Mouse (Mus musculus) lung, postnatal 0 days (tissue): ENCODE measurements at regions not wholly inside any gene's neighbourhood (a gene's known extent, or its start where the extent isn't known, plus 50 kb on each side); places are given as distances from the start of the nearest gene placed in this dataset.

Experiments
- ATAC-seq: fragments of 200-750 bp; cut with Nextera tagmentation; 2 replicates; pipeline ENCODE4 v1.8.0; 2017; ENCODE audit warnings: moderate library complexity
- DNase-seq: peaks from one replicate; pipeline ENCODE4 v3.0.0-alpha.2; 2016; ENCODE audit warnings: low spot score
- H3K27ac ChIP-seq: fragments of 300-500 bp; sonication (generic); 2 replicates; pipeline ENCODE4 v1.5.1; 2014; ENCODE audit warnings: antibody characterized with exemption, mild to moderate bottlenecking, low read length, mixed read lengths
- H3K27me3 ChIP-seq: fragments of 300-500 bp; sonication (generic); replicated peaks from 2 replicates; pipeline ENCODE4 v1.6.1; 2014; ENCODE audit warnings: low read length, mixed read lengths; ENCODE audit not compliant: insufficient read depth
- H3K36me3 ChIP-seq: fragments of 300-500 bp; sonication (generic); 2 replicates; pipeline ENCODE4 v1.6.1; 2014; ENCODE audit warnings: low read length, mixed read lengths; ENCODE audit not compliant: insufficient read depth
- H3K4me1 ChIP-seq: fragments of 300-500 bp; sonication (generic); 2 replicates; pipeline ENCODE4 v1.6.1; 2014; ENCODE audit warnings: antibody characterized with exemption, low read depth, low read length, mixed read lengths; ENCODE audit not compliant: insufficient read depth
- H3K4me2 ChIP-seq: fragments of 300-500 bp; sonication (generic); replicated peaks from 2 replicates; pipeline ENCODE4 v1.6.1; 2014; ENCODE audit warnings: low read depth, mild to moderate bottlenecking, low read length, moderate library complexity, mixed read lengths
- H3K4me3 ChIP-seq: fragments of 300-500 bp; sonication (generic); 2 replicates; pipeline ENCODE4 v1.5.1; 2014; ENCODE audit warnings: low read depth, low read length
- H3K9ac ChIP-seq: fragments of 300-500 bp; sonication (generic); replicated peaks from 2 replicates; pipeline ENCODE4 v1.6.1; 2014; ENCODE audit warnings: low read depth, mild to moderate bottlenecking
- H3K9me3 ChIP-seq: fragments of 300-500 bp; sonication (generic); 2 replicates; pipeline ENCODE4 v1.6.1; 2016; ENCODE audit warnings: low read length, mixed read lengths
- CTCF ChIP-seq: IDR thresholded peaks from 2 replicates; pipeline ENCODE4 v1.5.1; 2016; ENCODE audit warnings: antibody characterized with exemption, mild to moderate bottlenecking
- EP300 ChIP-seq: IDR thresholded peaks from 2 replicates; pipeline ENCODE4 v1.6.1; 2016; ENCODE audit warnings: antibody characterized with exemption, mild to moderate bottlenecking, control low read depth
- WGBS: fragments of 180-500 bp; shearing (Covaris S2); extraction: QIAGEN DNeasy Blood & Tissue Kit; methylation state at CpG from one replicate; pipeline ENCODE4 v1.1.7; 2014; 5-methylcytosine and 5-hydroxymethylcytosine counted together

- DNase-seq = no peak
- ATAC-seq = no peak
- WGBS = 51% methylated on average over 7 of the region's 7 CpGs
- Histone ChIP-seq H3K9ac (no peak overlapping the region), H3K4me1 (no peaks in the 10 kb centered on the region; the same call in 1 of the 2 replicates), H3K27me3 (no peaks in the 10 kb centered on the region), H3K4me3 (no peak overlapping the region), H3K27ac (no peak overlapping the region), H3K9me3 (no peaks in the 10 kb centered on the region), H3K4me2 (no peak overlapping the region), H3K36me3 (no peaks in the 10 kb centered on the region)
- no peak for TF ChIP-seq CTCF
- TF ChIP-seq EP300 = no peak
These were observed 303.8 kb upstream of the Zmiz1 start for GRCm38 (mm10) chr14:25155008-25155783.

GRCm38 (mm10) chr14:25156171-25156570 is 302.8 kb upstream of the Zmiz1 start:
- H3K27me3 ChIP-seq = no peaks in the 10 kb centered on the region
- no peaks in the 10 kb centered on the region; the same call in 1 of the 2 replicates for H3K4me1 ChIP-seq
- no peak overlapping the region for H3K9ac ChIP-seq
- no peak overlapping the region for H3K4me2 ChIP-seq
- peak; percentile 34 for DNase-seq
- 30% methylated on average over 9 of the region's 9 CpGs for WGBS
- H3K4me3 ChIP-seq = no peak overlapping the region
- no peak overlapping the region for H3K27ac ChIP-seq
- no peaks in the 10 kb centered on the region for H3K36me3 ChIP-seq
- peak; percentile 44 for ATAC-seq
- no peak for TF ChIP-seq CTCF
- TF ChIP-seq EP300 = no peak
- no peaks in the 10 kb centered on the region for H3K9me3 ChIP-seq

- H3K27me3 ChIP-seq = no peaks in the 10 kb centered on the region
These were observed 297.2 kb upstream of the Zmiz1 start for GRCm38 (mm10) chr14:25161684-25162321.

GRCm38 (mm10) chr14:25166217-25166616 is 292.8 kb upstream of the Zmiz1 start:
- Histone ChIP-seq H3K9me3 (no peaks in the 10 kb centered on the region), H3K4me1 (no peaks in the 10 kb centered on the region), H3K27me3 (no peaks in the 10 kb centered on the region), H3K36me3 (no peaks in the 10 kb centered on the region), H3K4me2 (no peak overlapping the region), H3K9ac (no peak overlapping the region), H3K27ac (no peak overlapping the region), H3K4me3 (no peak overlapping the region)
- WGBS = 52% methylated on average over 1 of the region's 1 CpGs
- DNase-seq = no peak
- no peak for ATAC-seq
- TF ChIP-seq CTCF (no peak), EP300 (no peak)

More at GRCm38 (mm10) chr14:25161684-25162321, 297.2 kb upstream of the Zmiz1 start:
- TF ChIP-seq CTCF (no peak), EP300 (no peak)
- 75% methylated on average over 8 of the region's 8 CpGs for WGBS
- Histone ChIP-seq H3K36me3 (no peaks in the 10 kb centered on the region), H3K4me3 (no peak overlapping the region), H3K4me1 (no peaks in the 10 kb centered on the region), H3K9ac (no peak overlapping the region), H3K27ac (no peak overlapping the region), H3K4me2 (no peak overlapping the region), H3K9me3 (no peaks in the 10 kb centered on the region)
- ATAC-seq (no peak), DNase-seq (no peak)

GRCm38 (mm10) chr14:25167604-25168003 is 291.4 kb upstream of the Zmiz1 start:
- DNase-seq (peak; percentile 22), ATAC-seq (peak; percentile 35; the same call in 1 of the 2 replicates)
- H3K9me3 ChIP-seq = no peaks in the 10 kb centered on the region
- no peak overlapping the region for H3K4me2 ChIP-seq
- H3K9ac ChIP-seq = no peak overlapping the region
- H3K27ac ChIP-seq = no peak overlapping the region
- H3K27me3 ChIP-seq = no peaks in the 10 kb centered on the region
- no peaks in the 10 kb centered on the region for H3K36me3 ChIP-seq
- H3K4me3 ChIP-seq = no peak overlapping the region
- 39% methylated on average over 4 of the region's 4 CpGs for WGBS
- no peaks in the 10 kb centered on the region for H3K4me1 ChIP-seq
- no peak for TF ChIP-seq EP300
- TF ChIP-seq CTCF = no peak

- no peaks in the 10 kb centered on the region for H3K9me3 ChIP-seq
- no peaks in the 10 kb centered on the region for H3K27me3 ChIP-seq
- 49% methylated on average over 5 of the region's 5 CpGs for WGBS
- no peak overlapping the region for H3K27ac ChIP-seq
- H3K4me1 ChIP-seq = no peaks in the 10 kb centered on the region
- no peak overlapping the region for H3K4me2 ChIP-seq
- no peak overlapping the region for H3K9ac ChIP-seq
- H3K36me3 ChIP-seq = no peaks in the 10 kb centered on the region
- no peak for TF ChIP-seq EP300
- no peak for TF ChIP-seq CTCF
- no peak for DNase-seq
- no peak for ATAC-seq
- H3K4me3 ChIP-seq = no peak overlapping the region
These were observed 290.7 kb upstream of the Zmiz1 start for GRCm38 (mm10) chr14:25168310-25168709.
